Mouse (Mus musculus): ENCODE results near the gene Tmem220. TPM values are rescaled to one million over a fixed set of nuclear protein-coding genes. Genes with fewer than 3 reads are reported as not detected.

The Tmem220 gene
- polyA plus RNA-seq, 1 experiment from 2014 or later = 1.8 TPM

- Histone ChIP-seq H3K4me3 (replicated peaks; ENCODE audit: low read length) (no peak overlapping the region), H3K27me3 (ENCODE audit: control insufficient read depth, insufficient read depth, low read length) (no peaks in the 10 kb centered on the region), H3K4me2 (ENCODE audit: low read depth, low read length) (no peak overlapping the region), H3K9ac (ENCODE audit: low read length) (no peak overlapping the region), H3K9me3 (replicated peaks; ENCODE audit: control insufficient read depth, low read length) (no peaks in the 10 kb centered on the region), H3K36me3 (ENCODE audit: control insufficient read depth, insufficient read depth, low read length) (no peaks in the 10 kb centered on the region), H3K27ac (ENCODE audit: low read length) (no peak overlapping the region), H3K4me1 (ENCODE audit: control insufficient read depth, insufficient read depth, low read length) (peaks cover 4% of the 10 kb centered on the region; the same call in 1 of the 2 replicates)
- 82% methylated on average over 5 of the region's 5 CpGs for WGBS
- no peak for ATAC-seq (ENCODE audit: insufficient read depth, low FRiP score)
Measured at GRCm38 (mm10) chr11:67047199-67047598, 22.2 kb downstream of the Tmem220 start.

- H3K4me1 ChIP-seq (ENCODE audit: control insufficient read depth, insufficient read depth, low read length) = peaks cover 9% of the 10 kb centered on the region
- H3K36me3 ChIP-seq (ENCODE audit: control insufficient read depth, insufficient read depth, low read length) = no peaks in the 10 kb centered on the region
- WGBS = 82% methylated on average over 8 of the region's 8 CpGs
Measured at GRCm38 (mm10) chr11:67048496-67048895, 23.5 kb downstream of the Tmem220 start.

GRCm38 (mm10) chr11:67049256-67049655 lies 24.3 kb downstream of the Tmem220 start:
- Histone ChIP-seq H3K27me3 (ENCODE audit: control insufficient read depth, insufficient read depth, low read length) (no peaks in the 10 kb centered on the region), H3K4me2 (ENCODE audit: low read depth, low read length) (no peak overlapping the region), H3K9me3 (replicated peaks; ENCODE audit: control insufficient read depth, low read length) (no peaks in the 10 kb centered on the region), H3K4me3 (replicated peaks; ENCODE audit: low read length) (no peak overlapping the region), H3K27ac (ENCODE audit: low read length) (no peak overlapping the region), H3K36me3 (ENCODE audit: control insufficient read depth, insufficient read depth, low read length) (no peaks in the 10 kb centered on the region), H3K9ac (ENCODE audit: low read length) (no peak overlapping the region), H3K4me1 (ENCODE audit: control insufficient read depth, insufficient read depth, low read length) (peaks cover 13% of the 10 kb centered on the region)
- 90% methylated on average over 3 of the region's 3 CpGs for WGBS
- ATAC-seq (ENCODE audit: insufficient read depth, low FRiP score) = no peak

More at GRCm38 (mm10) chr11:67048496-67048895, 23.5 kb downstream of the Tmem220 start:
- Histone ChIP-seq H3K4me3 (replicated peaks; ENCODE audit: low read length) (no peak overlapping the region), H3K9ac (ENCODE audit: low read length) (no peak overlapping the region), H3K4me2 (ENCODE audit: low read depth, low read length) (no peak overlapping the region), H3K27me3 (ENCODE audit: control insufficient read depth, insufficient read depth, low read length) (no peaks in the 10 kb centered on the region), H3K27ac (ENCODE audit: low read length) (no peak overlapping the region), H3K9me3 (replicated peaks; ENCODE audit: control insufficient read depth, low read length) (no peaks in the 10 kb centered on the region)
- no peak for ATAC-seq (ENCODE audit: insufficient read depth, low FRiP score)

GRCm38 (mm10) chr11:67051676-67052320 lies 26.8 kb downstream of the Tmem220 start:
- H3K36me3 ChIP-seq (ENCODE audit: control insufficient read depth, insufficient read depth, low read length) = no peaks in the 10 kb centered on the region; the same call in 1 of the 2 replicates
- H3K4me2 ChIP-seq (ENCODE audit: low read depth, low read length) = peak overlapping the region; percentile 58
- peak overlapping the region; percentile 86 for H3K27ac ChIP-seq (ENCODE audit: low read length)
- 8% methylated on average over 16 of the region's 16 CpGs for WGBS
- no peak; the same call in 1 of the 2 replicates for ATAC-seq (ENCODE audit: insufficient read depth, low FRiP score)
- H3K9me3 ChIP-seq (replicated peaks; ENCODE audit: control insufficient read depth, low read length) = no peaks in the 10 kb centered on the region
- H3K9ac ChIP-seq (ENCODE audit: low read length) = peak overlapping the region; percentile 91
- H3K27me3 ChIP-seq (ENCODE audit: control insufficient read depth, insufficient read depth, low read length) = no peaks in the 10 kb centered on the region
- H3K4me1 ChIP-seq (ENCODE audit: control insufficient read depth, insufficient read depth, low read length) = peaks cover 13% of the 10 kb centered on the region
- peak overlapping the region; percentile 95 for H3K4me3 ChIP-seq (replicated peaks; ENCODE audit: low read length)

- Histone ChIP-seq H3K4me2 (ENCODE audit: low read depth, low read length) (peak within 1 kb of the TSS; percentile 58), H3K4me1 (ENCODE audit: control insufficient read depth, insufficient read depth, low read length) (peaks cover 13% of the 10 kb centered on the region), H3K4me3 (replicated peaks; ENCODE audit: low read length) (peak within 1 kb of the TSS; percentile 95), H3K27ac (ENCODE audit: low read length) (peak within 1 kb of the TSS; percentile 86), H3K9ac (ENCODE audit: low read length) (peak within 1 kb of the TSS; percentile 91), H3K36me3 (ENCODE audit: control insufficient read depth, insufficient read depth, low read length) (no peaks in the 10 kb centered on the region; the same call in 1 of the 2 replicates), H3K27me3 (ENCODE audit: control insufficient read depth, insufficient read depth, low read length) (no peaks in the 10 kb centered on the region), H3K9me3 (replicated peaks; ENCODE audit: control insufficient read depth, low read length) (no peaks in the 10 kb centered on the region)
- peak; percentile 94 for ATAC-seq (ENCODE audit: insufficient read depth, low FRiP score)
- under 1% methylated on average over 50 of the region's 50 CpGs for WGBS
Measured at GRCm38 (mm10) chr11:67052321-67052952, 27.5 kb downstream of the Tmem220 start, which contains the start of the genes Adprm and Sco1. TSS of gene Adprm (minus strand) at chr11:67052594. TSS of gene Sco1 (plus strand) at chr11:67052670.

- no peaks in the 10 kb centered on the region for H3K9me3 ChIP-seq (replicated peaks; ENCODE audit: control insufficient read depth, low read length)
- H3K4me2 ChIP-seq (ENCODE audit: low read depth, low read length) = no peak overlapping the region
- ATAC-seq (ENCODE audit: insufficient read depth, low FRiP score) = no peak
- peaks cover 13% of the 10 kb centered on the region for H3K4me1 ChIP-seq (ENCODE audit: control insufficient read depth, insufficient read depth, low read length)
- WGBS = 87% methylated on average over 8 of the region's 8 CpGs
- no peaks in the 10 kb centered on the region; the same call in 1 of the 2 replicates for H3K36me3 ChIP-seq (ENCODE audit: control insufficient read depth, insufficient read depth, low read length)
- no peak overlapping the region for H3K27ac ChIP-seq (ENCODE audit: low read length)
- H3K9ac ChIP-seq (ENCODE audit: low read length) = no peak overlapping the region
- no peak overlapping the region for H3K4me3 ChIP-seq (replicated peaks; ENCODE audit: low read length)
- no peaks in the 10 kb centered on the region for H3K27me3 ChIP-seq (ENCODE audit: control insufficient read depth, insufficient read depth, low read length)
Measured at GRCm38 (mm10) chr11:67054754-67055365, 29.9 kb downstream of the Tmem220 start.

- Histone ChIP-seq H3K27me3 (ENCODE audit: control insufficient read depth, insufficient read depth, low read length) (no peaks in the 10 kb centered on the region), H3K4me1 (ENCODE audit: control insufficient read depth, insufficient read depth, low read length) (no peaks in the 10 kb centered on the region), H3K4me2 (ENCODE audit: low read depth, low read length) (no peak overlapping the region), H3K4me3 (replicated peaks; ENCODE audit: low read length) (no peak overlapping the region), H3K27ac (ENCODE audit: low read length) (no peak overlapping the region), H3K36me3 (ENCODE audit: control insufficient read depth, insufficient read depth, low read length) (peaks cover 21% of the 10 kb centered on the region), H3K9me3 (replicated peaks; ENCODE audit: control insufficient read depth, low read length) (no peaks in the 10 kb centered on the region), H3K9ac (ENCODE audit: low read length) (no peak overlapping the region)
- no peak for ATAC-seq (ENCODE audit: insufficient read depth, low FRiP score)
- WGBS = 95% methylated on average over 2 of the region's 2 CpGs
Measured at GRCm38 (mm10) chr11:67061311-67061710, 36.4 kb downstream of the Tmem220 start.

GRCm38 (mm10) chr11:67062726-67063125 lies 37.8 kb downstream of the Tmem220 start:
- ATAC-seq (ENCODE audit: insufficient read depth, low FRiP score) = no peak
- WGBS = 85% methylated on average over 3 of the region's 3 CpGs

GRCm38 (mm10) chr11:67067741-67068140 lies 42.8 kb downstream of the Tmem220 start:
- Histone ChIP-seq H3K4me1 (ENCODE audit: control insufficient read depth, insufficient read depth, low read length) (no peaks in the 10 kb centered on the region), H3K4me2 (ENCODE audit: low read depth, low read length) (no peak overlapping the region), H3K36me3 (ENCODE audit: control insufficient read depth, insufficient read depth, low read length) (peaks cover 13% of the 10 kb centered on the region; the same call in 1 of the 2 replicates), H3K9me3 (replicated peaks; ENCODE audit: control insufficient read depth, low read length) (no peaks in the 10 kb centered on the region), H3K9ac (ENCODE audit: low read length) (no peak overlapping the region), H3K27me3 (ENCODE audit: control insufficient read depth, insufficient read depth, low read length) (no peaks in the 10 kb centered on the region), H3K27ac (ENCODE audit: low read length) (no peak overlapping the region), H3K4me3 (replicated peaks; ENCODE audit: low read length) (no peak overlapping the region)
- ATAC-seq (ENCODE audit: insufficient read depth, low FRiP score) = no peak
- 71% methylated on average over 3 of the region's 3 CpGs for WGBS

More at GRCm38 (mm10) chr11:67062726-67063125, 37.8 kb downstream of the Tmem220 start:
- no peak overlapping the region for H3K9ac ChIP-seq (ENCODE audit: low read length)
- H3K36me3 ChIP-seq (ENCODE audit: control insufficient read depth, insufficient read depth, low read length) = peaks cover 21% of the 10 kb centered on the region
- H3K27me3 ChIP-seq (ENCODE audit: control insufficient read depth, insufficient read depth, low read length) = no peaks in the 10 kb centered on the region
- no peak overlapping the region for H3K4me3 ChIP-seq (replicated peaks; ENCODE audit: low read length)
- no peaks in the 10 kb centered on the region for H3K9me3 ChIP-seq (replicated peaks; ENCODE audit: control insufficient read depth, low read length)
- no peaks in the 10 kb centered on the region for H3K4me1 ChIP-seq (ENCODE audit: control insufficient read depth, insufficient read depth, low read length)
- H3K27ac ChIP-seq (ENCODE audit: low read length) = no peak overlapping the region
- no peak overlapping the region for H3K4me2 ChIP-seq (ENCODE audit: low read depth, low read length)
